Mouse (Mus musculus) urinary bladder, postnatal 4 days (tissue): Measurements from ENCODE around the gene Fam71d.

Source experiments
- DNase-seq, 2 experiments: peaks; one replicate each; pipeline ENCODE4 v3.0.0; 2021 to 2022; ENCODE audit warnings: low spot score in 2 of 2

The Fam71d gene

GRCm38 (mm10) chr12:78773211-78773610, 81.9 kb downstream of the Fam71d start:
- no peak for DNase-seq

- no peak for DNase-seq
These were observed 86.6 kb downstream of the Fam71d start for GRCm38 (mm10) chr12:78777916-78778315.

GRCm38 (mm10) chr12:78778423-78779067, 87.2 kb downstream of the Fam71d start:
- no peak for DNase-seq
